Mouse (Mus musculus): ENCODE results near the gene Dcst1.
A peak's percentile ranks its signal among the peaks of the same experiment; 100 is the strongest.

Gene Dcst1

GRCm38 (mm10) chr3:89365153-89365485, at the start of gene Dcst1:
Gene Dcst1, minus strand, starts transcription at chr3:89365253.
- no peak for DNase-seq (ENCODE audit: extremely low spot score)

- DNase-seq (ENCODE audit: extremely low spot score) = peak; percentile 100
Measured at GRCm38 (mm10) chr3:89411490-89412393, 46.7 kb upstream of the Dcst1 start, which contains the start of gene Flad1. Gene Flad1, minus strand, starts transcription at chr3:89411870.

DNA sequence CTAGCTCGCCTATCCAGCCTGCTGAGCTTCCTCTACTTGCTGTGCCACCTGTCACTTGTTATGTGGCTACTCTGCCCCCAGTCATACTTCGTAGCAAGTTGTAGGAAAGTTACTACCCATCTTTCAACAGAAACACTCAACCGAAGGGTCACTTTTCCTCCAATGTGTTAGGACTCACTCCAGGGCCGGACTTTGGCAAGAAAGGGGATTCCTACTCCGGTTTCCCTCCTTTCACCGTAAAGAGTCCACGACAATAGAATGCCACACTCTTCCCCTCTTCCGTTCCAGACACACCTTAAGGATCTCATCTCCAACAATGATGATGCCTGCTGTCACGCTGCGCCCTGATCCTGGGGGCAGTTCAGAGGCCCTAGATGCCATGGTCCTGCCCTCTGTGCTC, 45.8 kb upstream of the Dcst1 start:
- DNase-seq (ENCODE audit: extremely low spot score) = no peak

DNA sequence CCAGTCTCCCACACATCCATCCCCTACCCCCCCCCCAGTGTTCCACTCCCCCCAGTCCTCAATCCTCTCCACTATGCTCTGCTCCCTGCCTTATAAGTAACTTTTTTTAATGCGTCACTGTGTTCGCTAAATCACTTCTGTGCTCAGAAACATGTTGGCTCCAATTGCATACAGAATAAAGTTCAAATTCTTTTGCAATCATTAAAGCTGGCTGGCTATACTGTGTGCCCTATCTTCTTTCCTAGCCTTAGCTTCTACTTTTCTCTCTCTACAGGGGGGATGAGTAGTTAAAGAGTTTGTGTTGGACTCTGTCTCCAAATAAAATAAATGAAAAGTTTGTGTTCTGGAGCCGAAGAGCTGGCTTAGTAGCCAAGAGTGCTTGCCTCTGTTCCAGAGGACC, 44.6 kb upstream of the Dcst1 start:
- no peak for DNase-seq (ENCODE audit: extremely low spot score)

GRCm38 (mm10) chr3:89408448-89408847, 43.4 kb upstream of the Dcst1 start:
- DNase-seq (ENCODE audit: extremely low spot score) = no peak

- DNase-seq (ENCODE audit: extremely low spot score) = no peak
Measured at GRCm38 (mm10) chr3:89406887-89407286, 41.8 kb upstream of the Dcst1 start.

DNA sequence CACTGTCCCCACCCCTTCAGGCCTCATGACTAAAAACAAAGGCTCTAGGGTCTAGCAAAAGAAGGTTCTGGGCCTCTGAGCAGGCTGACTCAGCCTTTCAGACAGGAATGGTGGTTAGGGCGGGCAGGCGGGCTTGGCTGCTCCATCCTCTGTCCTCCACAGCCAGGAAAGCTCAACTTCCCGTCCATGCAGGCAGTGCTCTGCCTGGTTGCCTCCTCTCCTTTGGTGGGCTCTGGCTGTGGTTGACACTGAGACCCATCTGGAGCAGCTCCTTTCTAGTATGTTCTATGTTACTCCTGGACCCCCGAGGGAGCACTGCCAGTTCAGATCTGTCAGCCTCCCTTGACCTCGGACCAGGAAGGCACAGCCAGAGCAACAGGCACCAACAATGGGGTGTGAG, 37.6 kb upstream of the Dcst1 start, which contains the start of gene Lenep:
Lenep (minus strand) TSS at position 101 of the 400 bp plus-strand sequence.
- DNase-seq (ENCODE audit: extremely low spot score) = no peak

DNA sequence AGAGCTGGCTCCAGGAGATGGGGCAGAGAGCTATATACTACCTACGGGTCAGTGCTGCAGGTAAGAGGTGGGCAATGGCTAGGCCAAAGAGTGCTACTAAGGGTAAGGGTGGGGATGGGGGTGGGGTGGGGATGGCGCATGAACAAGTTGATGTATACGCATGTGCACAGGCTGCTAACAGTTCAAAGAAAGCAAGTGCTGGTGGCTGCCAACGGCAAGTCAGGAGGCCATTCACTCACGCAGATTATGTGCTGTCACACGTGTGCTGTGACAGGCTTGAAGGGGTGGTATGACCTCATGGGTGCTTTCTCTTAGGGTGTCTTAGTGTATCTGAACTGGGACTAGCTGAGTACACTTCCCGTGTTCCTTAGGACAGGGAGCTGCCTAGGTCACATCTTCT, 36.3 kb upstream of the Dcst1 start:
- DNase-seq (ENCODE audit: extremely low spot score) = no peak

DNA sequence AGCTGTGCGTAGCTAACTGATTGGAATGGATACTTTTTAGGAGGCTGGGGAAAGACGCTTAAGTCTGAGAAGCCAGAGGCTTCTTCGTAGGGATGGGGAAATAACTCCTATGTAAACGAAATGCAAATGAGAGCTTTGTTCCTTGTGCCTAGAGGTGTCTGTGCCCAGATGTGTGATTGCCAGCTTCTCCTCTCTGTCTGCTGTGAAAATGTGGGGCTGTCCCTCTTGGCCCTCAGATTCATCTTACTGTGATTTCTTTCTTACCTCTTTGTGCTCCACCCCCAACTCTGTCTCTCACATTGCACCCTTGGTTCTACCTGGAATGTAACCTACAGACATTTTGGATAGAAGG, 31.6 kb upstream of the Dcst1 start:
- no peak for DNase-seq (ENCODE audit: extremely low spot score)

DNA sequence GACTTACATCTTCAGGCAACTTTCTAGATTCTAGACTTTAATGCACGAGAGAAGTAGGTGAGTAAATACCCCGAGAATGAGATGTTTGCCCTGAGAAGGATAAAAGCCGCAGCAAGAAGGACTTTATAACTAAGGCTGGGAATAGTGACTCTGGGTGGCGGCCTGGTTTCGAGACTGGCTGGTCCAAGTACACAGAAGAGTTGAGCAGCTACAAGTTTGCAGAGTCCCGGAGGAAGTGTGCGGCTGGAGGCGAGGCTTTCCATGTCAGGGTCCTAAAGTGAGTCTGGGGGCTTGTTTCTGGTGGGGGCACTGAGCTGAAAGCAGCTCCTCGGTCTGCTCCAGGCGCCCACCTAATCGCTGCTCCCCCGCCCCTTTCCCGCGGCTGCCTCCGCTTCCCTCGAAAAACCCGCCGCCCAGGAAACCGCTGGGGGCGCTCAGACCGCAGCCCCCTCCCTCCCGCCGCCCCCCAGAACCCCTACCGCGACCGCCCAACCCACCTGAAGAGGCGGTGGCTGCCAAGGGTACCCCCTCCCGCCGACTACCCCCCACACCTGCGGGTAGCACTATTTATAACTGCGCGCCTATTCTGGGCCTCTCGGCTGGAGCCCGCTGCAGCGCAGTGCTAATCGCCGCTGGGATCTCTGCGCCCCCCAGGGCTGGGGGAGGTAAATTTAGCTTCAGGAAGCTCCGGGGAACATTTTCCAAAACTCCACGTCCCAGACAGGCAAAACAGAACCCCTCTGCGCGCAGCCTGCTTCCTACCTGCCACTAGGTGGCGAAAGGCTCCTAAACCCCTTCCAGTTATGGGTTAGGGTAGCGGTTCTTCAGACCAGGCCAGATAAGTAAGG, 31.0 kb upstream of the Dcst1 start:
- peak; percentile 74 for DNase-seq (ENCODE audit: extremely low spot score)

- DNase-seq (ENCODE audit: extremely low spot score) = no peak
Measured at GRCm38 (mm10) chr3:89395419-89395805, 30.4 kb upstream of the Dcst1 start.

- DNase-seq (ENCODE audit: extremely low spot score) = peak; percentile 89
Measured at GRCm38 (mm10) chr3:89394894-89395256, 29.8 kb upstream of the Dcst1 start.

DNA sequence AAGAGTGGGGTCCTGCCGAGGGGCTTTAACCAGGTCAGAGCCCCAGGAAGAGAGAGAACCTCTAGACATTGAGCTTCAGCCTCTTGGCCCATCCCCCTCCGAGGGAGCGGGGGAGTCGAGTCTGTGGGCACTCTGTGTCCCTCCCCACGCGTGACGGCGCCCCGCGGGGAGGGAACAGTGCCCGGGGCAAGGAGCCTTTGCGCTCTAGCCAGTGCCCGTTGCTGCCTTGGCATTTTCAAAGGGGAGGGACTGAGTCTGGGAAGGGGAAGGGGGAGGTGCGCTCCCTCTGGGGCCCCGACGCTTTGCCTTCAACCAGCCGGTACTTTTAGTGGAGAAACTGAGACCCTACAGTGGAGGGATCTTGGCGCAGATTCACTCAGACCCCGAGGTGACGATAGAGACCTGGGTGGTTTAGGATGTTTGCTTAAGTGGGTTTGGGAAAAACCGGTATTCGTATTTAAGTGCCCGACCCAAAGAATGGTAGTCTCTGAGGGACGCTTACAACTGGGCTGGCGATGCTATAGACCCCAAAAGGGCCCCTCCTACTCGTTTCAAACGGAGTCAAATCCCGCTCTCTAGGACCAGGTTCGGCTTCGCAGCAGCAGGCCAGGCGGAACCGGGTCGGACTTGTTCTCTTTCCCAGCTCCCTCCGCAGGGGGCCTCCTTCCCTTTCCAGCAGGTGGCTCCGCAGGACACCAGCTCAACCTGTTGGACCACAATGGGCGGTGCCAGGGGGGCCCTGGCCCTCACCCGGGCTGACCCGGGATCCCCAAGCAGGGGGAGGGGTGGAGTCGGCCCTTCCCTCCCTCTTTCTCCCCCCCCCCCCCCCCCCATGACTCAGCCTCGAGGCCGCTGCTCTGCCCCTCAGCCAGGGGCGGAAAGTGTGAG, 29.2 kb upstream of the Dcst1 start, which contains the start of gene Zbtb7b:
Zbtb7b (minus strand) TSS at position 771 of the 888 bp plus-strand sequence.
- peak; percentile 75 for DNase-seq (ENCODE audit: extremely low spot score)

DNA sequence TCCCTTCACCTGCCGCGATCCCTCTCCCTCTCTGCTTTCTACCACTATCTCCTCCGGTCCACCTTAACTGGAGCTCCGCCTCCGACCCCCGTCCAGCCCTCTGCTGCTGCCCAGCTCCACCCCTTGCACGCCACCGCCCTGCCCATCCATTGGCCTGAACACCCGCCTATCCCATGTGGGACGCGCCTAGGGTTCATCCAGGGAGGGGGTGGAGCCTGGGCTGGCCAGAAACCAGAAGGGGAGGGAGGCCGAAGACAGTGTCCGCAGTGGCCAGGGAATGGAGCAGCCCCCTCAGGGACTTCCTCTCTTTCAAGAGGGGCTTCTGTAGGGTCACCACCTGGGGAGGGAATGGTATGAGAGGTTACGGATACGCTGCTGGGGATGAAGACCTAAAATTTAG, 28.6 kb upstream of the Dcst1 start:
- peak; percentile 99 for DNase-seq (ENCODE audit: extremely low spot score)

GRCm38 (mm10) chr3:89392871-89393311, 27.8 kb upstream of the Dcst1 start:
- peak; percentile 38 for DNase-seq (ENCODE audit: extremely low spot score)

- peak; percentile 68 for DNase-seq (ENCODE audit: extremely low spot score)
Measured at GRCm38 (mm10) chr3:89391663-89392511, 26.8 kb upstream of the Dcst1 start.

DNA sequence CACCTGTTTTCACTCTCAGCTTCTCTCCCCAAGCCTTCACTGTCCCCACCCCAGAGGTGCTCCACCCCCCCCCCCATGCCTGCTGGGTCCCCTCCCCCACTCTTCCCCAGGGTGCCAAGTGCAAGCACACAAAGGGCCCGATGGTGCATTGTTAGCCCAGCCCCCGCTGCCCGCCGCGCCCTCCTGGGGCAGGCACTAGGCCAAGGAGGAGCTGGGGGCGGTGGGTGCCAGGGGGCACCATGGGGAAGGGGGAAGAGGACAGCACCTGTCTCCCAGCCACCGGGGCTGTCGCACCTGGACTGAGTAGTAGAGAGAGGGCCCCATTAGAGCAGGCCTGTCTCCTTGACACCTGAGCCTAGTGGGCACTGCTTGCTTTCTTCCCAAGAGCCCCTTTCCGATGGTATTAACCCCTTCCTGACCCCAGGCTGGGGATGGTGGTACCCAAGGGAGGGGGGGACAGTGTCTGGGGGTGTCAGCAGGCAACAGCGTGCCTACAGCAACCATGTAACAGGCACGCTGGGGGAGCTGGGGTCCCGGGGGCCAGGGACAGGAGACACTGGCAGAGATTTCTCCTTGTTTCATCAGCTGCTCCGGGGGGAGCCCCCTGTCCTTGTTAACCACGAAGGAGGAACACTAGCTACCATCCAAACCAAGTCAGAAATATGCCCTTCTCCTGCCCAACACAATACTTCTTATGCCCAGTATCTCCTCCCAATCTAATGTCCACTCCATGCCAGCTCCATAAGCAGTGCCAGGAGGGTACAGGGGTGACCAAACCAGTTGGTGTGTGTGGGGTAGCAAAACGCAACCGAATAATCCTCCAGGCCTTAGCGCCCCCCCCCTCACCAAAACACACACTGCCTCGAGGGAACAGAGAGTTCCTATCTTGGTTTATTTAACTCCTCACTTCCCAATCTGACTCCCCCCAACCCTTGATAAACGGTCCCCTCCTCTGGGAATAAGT, 25.9 kb upstream of the Dcst1 start:
- no peak for DNase-seq (ENCODE audit: extremely low spot score)

- no peak for DNase-seq (ENCODE audit: extremely low spot score)
Measured at GRCm38 (mm10) chr3:89390111-89390515, 25.1 kb upstream of the Dcst1 start.

GRCm38 (mm10) chr3:89388901-89389740, 24.1 kb upstream of the Dcst1 start:
- DNase-seq (ENCODE audit: extremely low spot score) = no peak

Measured in embryo, embryonic 9.5 days (tissue).